Mouse (Mus musculus) right cerebral cortex, postnatal 14 days (tissue): ENCODE data around the gene Hnf4a.

Experiments
- DNase-seq: peaks from one replicate; pipeline ENCODE4 v3.0.0; 2022

Gene Hnf4a

DNA sequence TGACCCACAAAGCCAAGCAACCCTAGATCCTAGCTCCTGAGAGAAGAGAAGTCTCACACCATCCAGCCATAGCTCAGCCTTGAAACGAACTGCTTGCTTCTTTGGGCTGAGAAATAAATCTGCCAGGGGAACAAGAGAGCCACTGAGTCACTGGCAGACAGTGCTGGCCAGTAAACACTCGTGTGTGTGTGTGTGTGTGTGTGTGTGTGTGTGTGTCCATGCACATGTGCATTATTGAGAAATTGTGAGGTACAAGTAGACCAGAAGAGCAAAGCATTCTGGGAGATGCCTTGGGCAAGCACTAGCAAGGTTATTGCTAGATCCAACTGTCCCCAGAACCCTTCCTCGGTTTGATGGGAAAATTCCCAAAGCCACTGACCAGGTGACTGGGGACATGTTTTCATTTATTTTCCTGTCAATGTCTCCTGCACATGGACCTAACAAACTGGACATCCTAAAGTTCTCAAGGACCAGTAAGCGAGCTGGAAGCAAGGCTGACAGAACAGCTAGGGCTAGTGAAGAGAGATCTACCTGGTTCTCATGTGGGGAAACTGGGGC is 47.9 kb downstream of the Hnf4a start:
- DNase-seq: no peak

- no peak for DNase-seq
These were observed 48.4 kb downstream of the Hnf4a start for GRCm38 (mm10) chr2:163554996-163555395.

- DNase-seq: no peak
These were observed 48.8 kb downstream of the Hnf4a start for GRCm38 (mm10) chr2:163555417-163555816.

DNA sequence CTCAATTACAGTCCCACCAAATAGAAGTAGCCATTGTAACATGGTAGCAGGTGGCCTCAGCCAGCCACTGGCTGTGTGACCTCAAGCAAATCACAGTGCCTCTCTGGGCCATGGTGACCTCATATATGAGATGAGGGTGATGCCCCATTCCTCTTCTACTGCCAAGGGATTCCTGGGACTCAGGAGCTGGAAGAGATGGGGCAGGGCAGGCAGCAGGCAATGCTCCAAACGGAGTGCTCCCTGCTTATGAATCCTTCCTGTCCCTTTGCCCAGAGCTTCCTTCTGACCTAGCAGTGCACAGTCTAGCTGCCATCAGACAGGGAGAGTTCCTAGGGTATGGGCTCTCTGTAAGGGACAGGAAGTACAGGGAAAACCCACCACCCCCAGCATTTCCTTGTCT is 51.9 kb downstream of the Hnf4a start:
- DNase-seq: no peak

DNA sequence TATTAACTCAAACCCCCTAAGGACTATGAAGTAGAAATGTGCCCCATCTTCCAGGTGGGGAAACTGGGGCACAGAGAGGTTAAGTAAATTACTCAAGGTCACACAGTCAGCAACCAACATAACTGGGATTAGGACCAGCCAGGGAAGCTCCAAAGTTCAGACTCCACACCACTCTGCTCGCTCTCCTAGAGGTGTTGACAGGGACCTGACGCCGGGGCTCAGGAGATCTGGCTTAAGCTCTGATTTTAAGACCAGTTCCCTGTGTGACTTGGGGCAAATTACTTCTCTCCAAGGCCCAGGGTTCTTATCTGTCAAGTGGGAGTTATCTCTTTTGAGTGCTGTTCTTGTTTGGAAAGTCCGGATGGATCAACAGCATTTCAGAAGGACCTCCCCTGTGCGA is 52.6 kb downstream of the Hnf4a start:
- no peak for DNase-seq

- no peak for DNase-seq
These were observed 53.6 kb downstream of the Hnf4a start for GRCm38 (mm10) chr2:163560247-163560646.

DNA sequence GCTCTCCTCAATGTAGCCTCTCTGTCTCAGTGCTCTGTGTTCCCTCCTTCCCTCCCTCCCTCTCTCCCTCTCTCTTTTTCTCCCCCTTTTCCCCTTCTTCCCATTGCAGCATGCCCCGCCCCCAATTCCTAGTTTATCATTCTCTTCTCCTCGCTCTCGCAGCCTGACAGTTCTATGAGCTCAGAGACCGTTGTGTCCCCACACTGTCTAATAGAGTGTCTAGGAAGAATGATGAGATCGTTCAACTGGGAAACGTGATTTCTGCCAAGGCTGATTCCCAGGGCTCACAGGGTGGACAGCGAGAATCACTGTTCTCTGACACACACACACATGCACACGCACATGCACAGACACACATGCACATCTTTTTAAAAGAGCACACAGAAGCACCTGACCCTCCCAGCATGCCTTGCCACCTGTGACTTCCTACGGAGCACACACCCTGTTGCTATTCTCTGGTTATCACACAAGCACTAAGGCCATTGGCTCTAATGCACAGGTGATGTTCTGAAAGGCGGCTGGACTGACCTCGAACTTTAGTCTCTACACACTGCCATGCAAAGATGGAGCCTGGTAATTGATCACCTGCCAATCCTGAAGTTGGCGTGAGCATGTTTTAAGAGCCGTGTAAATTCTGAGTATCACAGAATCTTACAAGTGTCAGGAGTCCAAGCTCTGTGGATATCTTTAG is 54.8 kb downstream of the Hnf4a start:
- DNase-seq: no peak

DNA sequence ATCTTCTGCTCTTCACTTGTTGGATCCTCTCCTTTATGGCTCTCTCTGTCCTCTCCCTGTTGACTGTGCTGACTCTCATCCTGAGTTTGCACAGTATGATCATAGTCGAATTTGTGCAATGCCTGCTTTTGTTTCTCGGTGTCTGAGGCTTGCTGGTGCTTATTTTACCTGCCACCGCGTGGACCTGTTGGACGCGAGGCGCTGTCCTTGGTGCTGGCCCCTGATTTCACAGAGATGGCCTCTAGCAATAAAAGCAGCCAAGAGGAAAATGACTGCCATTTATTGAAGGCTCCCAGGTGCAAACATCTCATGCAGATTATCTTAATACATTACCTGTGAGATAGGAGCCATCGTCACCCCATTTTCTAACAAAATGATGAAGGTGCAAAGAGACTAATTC is 58.0 kb downstream of the Hnf4a start:
- no peak for DNase-seq

- DNase-seq: no peak
These were observed 67.7 kb downstream of the Hnf4a start for GRCm38 (mm10) chr2:163574321-163574720.

GRCm38 (mm10) chr2:163575248-163575647 is 68.6 kb downstream of the Hnf4a start:
- no peak for DNase-seq

- DNase-seq: no peak
These were observed 71.4 kb downstream of the Hnf4a start for GRCm38 (mm10) chr2:163577986-163578385.

- no peak for DNase-seq
These were observed 73.7 kb downstream of the Hnf4a start for GRCm38 (mm10) chr2:163580069-163580945.

DNA sequence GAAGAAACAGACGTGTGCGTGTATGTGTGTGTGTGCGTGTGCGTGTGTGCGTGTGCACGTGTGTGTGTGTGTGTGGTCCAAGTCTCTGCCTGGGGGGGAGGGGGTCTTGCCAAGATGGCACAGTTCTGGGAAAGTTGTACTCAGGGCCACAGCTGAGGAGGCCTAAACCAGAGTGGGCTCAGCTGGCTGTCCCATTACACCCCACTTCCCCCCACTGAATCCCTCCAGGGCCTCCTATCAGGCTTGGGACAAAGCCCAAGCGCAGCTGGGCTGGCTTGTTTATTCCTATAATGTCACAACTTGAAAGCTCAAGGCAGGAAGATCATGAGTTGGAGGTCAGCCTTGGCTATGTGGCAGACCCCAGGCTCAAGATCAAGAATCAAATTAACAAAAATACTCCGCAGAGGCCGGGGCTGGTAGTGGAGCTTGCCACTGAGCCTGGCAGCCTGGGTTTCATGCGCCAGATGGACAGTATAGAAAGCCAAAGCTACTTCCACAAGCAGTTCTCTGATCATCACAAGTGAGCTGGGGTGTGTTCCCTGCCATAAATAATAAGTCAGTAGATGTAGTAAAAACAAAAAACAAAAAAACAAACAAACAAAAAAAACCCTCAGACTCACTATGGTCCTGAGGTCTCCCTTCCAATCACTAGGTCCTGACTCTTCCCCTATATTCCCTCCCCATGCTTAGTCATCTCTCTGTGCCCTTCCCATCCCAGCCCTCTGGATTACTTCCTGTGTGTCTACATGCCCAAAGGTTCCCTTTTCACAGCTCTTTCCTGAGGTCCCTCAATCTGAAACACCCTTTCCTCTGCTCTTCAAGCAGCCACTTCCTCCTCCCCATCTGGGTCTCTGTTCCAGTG is 76.8 kb downstream of the Hnf4a start:
- DNase-seq: no peak

DNA sequence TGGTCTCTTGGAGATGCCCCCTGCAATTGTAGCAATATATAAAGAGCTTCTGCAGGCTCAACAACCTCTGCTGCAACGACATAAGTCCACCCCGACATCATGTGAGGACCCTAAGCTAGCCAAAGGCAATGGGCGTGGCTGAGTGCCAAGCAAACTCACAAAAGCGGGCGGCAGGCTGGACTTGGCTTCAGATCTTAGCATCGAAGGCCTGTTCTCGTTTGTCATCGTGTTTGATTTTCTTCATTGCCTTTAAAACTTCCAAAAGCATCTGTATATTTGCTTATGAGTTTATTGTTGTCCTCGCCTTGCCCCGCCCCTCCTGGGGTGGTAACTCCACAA is 77.4 kb downstream of the Hnf4a start:
- no peak for DNase-seq

DNA sequence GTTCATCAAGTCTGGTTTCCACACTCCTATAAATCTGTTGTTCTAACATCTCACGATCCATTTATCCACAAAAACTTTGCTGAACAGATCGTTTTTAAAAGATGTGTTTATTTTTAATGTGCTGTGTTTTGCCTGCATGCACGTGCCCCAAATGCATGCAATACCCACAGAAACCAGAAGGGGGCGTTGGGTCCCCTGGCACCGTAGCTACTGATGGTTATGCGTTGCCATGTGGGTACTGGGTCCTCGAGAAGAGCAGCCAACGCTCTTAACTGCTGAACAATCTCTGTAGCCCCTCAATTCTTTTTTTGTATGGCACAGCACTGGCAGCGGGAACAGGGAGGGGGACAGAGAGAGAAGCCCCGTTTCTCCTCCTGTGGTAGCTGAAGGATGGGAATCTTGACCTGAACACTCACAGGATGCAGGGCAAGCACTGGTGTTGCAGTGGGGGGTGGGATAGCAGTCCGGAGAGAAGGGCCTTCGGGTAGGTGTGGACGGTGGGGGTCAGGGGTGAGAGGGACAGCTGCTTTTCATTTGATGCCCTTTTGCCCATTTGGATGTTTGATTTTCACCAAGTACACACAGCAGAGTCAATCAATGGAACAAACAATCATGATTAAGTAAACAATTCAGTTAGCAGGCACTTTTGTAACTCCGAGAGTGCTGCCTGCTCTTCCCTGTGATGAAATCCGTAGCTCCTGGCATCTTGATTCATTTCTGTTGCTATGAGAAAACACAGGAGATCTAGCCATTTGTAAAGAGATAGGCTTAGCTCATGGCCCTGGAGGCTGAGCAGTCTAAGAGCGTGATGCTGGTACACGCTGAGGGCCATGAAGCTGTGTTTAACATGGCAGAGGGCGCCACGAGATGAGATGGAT is 80.0 kb downstream of the Hnf4a start:
- peak; percentile 51 for DNase-seq

DNA sequence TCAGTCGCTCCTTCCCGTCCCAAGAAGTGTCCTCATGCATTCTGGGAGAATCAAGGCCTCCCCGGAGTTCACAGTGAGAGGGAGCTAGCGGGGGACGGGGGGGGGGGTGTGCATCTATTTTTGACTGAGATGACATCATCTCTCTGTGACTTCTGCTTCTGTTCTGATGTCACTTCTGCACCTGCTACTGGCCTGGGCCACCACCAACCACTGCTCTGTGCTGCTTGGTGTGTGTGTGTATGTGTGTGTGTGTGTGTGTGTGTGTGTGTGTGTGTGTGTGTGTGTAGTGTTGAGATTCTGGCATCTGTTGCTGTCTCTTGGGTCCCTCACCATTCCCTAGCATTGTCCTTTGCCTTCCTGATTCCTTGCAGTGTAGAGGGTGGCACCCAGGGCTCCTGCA is 80.9 kb downstream of the Hnf4a start:
- DNase-seq: no peak

GRCm38 (mm10) chr2:163590211-163590610 is 83.6 kb downstream of the Hnf4a start:
- DNase-seq: no peak

DNA sequence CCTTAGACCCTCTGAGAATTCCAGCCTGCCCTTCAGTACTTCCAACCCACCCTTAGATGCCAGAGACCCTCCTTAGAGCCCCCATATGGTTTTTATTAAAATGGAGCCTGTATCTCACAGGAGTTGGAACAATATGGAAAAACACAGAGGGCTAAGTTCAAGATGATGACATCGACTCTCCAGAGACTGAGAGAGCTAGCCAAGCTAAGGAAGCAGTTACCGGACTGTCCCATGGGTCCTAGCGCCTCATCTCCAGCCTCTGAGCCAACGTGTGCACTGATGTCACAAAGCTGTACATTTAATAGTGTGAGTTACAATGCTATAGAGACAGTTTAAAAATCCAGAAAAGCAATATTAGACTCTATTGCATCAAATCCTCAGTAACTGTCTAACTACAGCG is 84.4 kb downstream of the Hnf4a start:
- DNase-seq: no peak

GRCm38 (mm10) chr2:163592084-163592483 is 85.5 kb downstream of the Hnf4a start:
- peak; percentile 43 for DNase-seq

DNA sequence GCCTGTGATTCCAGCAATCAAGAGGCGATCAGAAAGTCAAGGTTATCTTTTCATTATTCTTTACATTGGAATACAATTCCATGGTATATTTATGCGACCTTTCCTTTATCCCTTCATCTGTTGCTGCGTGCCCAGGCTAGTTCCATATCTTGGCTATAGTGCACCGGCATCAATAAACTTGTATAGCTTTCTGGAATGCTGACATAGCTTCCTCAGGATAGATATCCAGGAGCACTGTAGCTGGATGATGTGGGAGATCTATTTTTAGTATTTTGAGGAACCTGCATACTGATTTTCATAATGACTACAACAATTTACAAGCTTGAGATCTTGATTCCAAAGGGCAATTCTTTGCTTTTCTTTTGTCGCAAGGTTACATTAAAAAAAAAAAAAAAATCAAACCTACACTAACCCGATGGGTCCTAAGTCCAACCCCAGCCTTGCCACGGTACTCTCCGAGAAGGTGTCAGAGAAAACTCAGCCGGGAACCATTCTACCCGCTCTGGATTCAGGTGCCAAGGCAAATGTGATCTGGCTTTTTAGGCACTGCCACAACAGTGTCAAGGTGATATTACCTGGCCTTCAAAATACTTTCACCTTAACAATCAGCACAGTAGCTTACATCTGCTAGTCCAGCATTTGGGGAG is 87.2 kb downstream of the Hnf4a start:
- no peak for DNase-seq

DNA sequence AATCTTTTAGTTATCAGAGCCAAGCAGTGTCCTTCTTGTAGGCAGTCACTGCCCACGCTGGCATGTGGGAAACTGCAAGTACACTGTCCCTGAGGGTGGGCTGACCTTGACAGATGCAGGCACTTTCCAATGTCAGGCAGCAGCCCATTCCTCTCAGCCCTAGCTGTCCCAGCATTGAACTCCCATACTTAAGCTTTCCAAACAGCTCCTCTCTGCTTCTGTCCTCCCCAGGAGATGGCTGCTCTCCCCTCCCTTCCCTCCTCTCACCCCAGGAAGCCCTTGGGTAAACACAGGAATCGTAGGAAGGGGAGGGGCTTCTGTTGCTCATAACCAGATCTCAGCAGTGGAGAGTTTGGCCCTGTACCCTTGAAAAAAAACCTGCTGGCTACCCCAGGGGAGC is 88.5 kb downstream of the Hnf4a start:
- DNase-seq: no peak
